Mouse (Mus musculus) left cerebral cortex, postnatal 4 days (tissue): Measurements from ENCODE around the gene Amt. TPM values are rescaled to one million over a fixed set of nuclear protein-coding genes. Genes with fewer than 3 reads are reported as not detected.

Source experiments
- DNase-seq: peaks from one replicate; pipeline ENCODE4 v3.0.0-alpha.2; 2022
- intact Hi-C: fragments of 180-260 bp; cut with DNase I; formaldehyde crosslinking; loops from one replicate; pipeline ENCODE4 v1.15.1; 2025
- total RNA-seq, 2 experiments: library from RNA; stranded (reverse); gene quantifications; 2 replicates each; pipeline ENCODE4 v1.2.3; 2021

Gene Amt
- total RNA-seq, 2 experiments from 2014 or later = 25.0 to 26.7 TPM

DNA sequence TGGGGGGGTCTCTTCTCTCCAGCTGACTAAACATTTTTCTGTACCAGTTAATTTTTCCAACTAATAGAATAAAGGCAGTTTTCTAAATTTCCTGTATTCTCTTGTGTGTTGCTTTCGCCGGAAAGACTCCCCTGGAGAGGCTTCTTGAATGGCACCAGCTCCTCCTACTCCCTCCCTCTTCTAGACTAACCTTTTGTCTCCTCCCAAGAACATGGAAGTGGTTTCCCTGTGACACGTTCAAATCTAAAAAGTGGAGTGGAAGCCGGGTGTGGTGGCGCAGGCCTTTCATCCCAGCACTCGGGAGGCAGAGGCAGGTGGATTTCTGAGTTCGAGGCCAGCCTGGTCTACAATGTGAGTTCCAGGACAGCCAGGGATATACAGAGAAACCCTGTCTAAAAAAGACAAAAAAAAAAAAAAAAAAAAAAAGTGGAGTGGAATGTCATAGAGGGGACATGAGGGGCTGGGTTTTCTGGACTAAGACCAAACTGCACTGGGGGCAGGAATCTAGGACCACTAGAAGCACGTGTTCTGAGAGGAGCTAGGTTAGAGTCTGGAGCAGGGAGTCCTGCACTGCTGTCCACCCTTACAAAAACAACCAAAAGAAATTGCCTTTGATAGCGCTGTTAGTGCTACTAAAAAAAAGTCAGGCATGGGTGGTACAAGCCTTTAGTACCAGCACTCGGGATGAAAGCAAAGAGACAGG is 41.3 kb downstream of the Amt start:
- no peak for DNase-seq
- intact Hi-C loops = no loop called here

GRCm38 (mm10) chr9:108338551-108338885 is 41.9 kb downstream of the Amt start:
- intact Hi-C loops = no loop called here
- DNase-seq = no peak

- intact Hi-C loops = no loop called here
Observed at GRCm38 (mm10) chr9:108338886-108339781, 42.5 kb downstream of the Amt start, which contains the start of gene Gpx1. TSS of gene Gpx1 (plus strand) at chr9:108338903.

DNA sequence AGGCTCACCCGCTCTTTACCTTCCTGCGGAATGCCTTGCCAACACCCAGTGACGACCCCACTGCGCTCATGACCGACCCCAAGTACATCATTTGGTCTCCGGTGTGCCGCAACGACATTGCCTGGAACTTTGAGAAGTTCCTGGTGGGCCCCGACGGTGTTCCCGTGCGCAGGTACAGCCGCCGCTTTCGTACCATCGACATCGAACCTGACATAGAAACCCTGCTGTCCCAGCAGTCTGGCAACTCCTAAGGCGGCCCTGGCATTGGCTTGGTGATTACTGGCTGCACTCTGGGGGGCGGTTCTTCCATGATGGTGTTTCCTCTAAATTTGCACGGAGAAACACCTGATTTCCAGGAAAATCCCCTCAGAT is 43.2 kb downstream of the Amt start:
- intact Hi-C loops = no loop called here
- peak; percentile 12 for DNase-seq

More at GRCm38 (mm10) chr9:108338886-108339781, 42.5 kb downstream of the Amt start, which contains the start of gene Gpx1:
- peak; percentile 93 for DNase-seq

GRCm38 (mm10) chr9:108340258-108341138 is 43.8 kb downstream of the Amt start:
- intact Hi-C loops = no loop called here
- DNase-seq = no peak

GRCm38 (mm10) chr9:108341139-108341475 is 44.5 kb downstream of the Amt start:
- intact Hi-C loops = no loop called here
- no peak for DNase-seq

GRCm38 (mm10) chr9:108341801-108342200 is 45.1 kb downstream of the Amt start:
- intact Hi-C loops = no loop called here
- DNase-seq = no peak

- intact Hi-C loops = no loop called here
- DNase-seq = no peak
Observed at GRCm38 (mm10) chr9:108342301-108342831, 45.7 kb downstream of the Amt start.

DNA sequence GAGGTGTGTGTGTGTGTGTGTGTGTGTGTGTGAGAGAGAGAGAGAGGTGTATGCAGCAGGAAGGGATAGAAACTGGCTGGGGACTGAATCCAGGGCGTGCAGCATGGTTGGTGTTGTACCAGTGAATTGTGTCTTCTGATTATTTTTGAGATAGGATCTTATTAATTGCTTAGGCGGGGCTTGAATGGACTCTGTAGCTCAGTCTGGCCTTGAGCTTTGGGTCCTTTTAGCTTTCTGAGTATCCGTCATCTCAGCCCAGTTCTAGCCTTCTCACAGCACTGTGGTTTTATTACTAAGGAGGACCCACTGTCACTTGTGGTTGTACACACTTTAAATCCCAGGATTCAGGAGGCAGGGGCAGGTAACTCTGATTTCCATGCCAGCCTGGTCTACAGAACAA is 46.7 kb downstream of the Amt start:
- intact Hi-C loops = no loop called here

DNA sequence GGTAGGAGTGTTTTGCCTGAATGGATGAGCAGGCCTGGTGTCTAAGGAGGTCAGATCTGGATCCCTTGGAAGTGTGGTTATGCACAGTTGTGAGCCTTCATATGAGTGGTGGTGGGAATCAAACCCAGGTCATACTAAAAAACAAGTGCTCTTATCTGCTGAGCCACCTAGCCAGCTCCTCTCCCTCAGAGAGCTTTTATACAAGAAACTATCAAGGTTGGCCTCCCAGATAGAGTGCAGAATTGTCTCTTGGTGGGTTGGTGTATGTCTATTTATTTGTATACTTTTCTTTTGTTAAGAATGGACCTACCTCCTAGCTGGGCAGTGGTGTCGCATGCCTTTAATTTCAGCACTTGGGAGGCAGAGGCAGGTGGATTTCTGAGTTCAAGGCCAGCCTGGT is 47.2 kb downstream of the Amt start:
- no peak for DNase-seq
- intact Hi-C loops = no loop called here

More for the DNA sequence above, 46.7 kb downstream of the Amt start:
- no peak for DNase-seq

DNA sequence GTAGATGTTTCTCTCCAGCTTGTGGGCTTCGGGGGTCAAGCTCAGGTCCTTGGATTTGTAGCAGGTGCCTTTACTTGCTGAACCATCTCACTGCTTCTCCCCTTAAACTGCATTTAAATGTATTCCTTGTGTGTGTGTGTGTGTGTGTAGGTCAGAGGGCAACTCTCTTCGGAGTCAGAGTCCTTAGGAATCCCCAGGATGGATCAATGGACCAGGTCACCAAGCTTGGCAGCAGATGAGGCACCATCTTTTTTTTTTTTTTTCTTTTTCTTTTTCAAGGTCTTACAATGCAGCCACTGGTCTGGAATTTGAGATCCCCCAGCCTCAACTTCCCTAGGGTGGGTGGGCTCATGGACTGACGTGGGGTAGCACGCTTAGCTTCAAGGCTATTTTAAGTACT is 47.8 kb downstream of the Amt start:
- intact Hi-C loops = no loop called here
- DNase-seq = no peak

DNA sequence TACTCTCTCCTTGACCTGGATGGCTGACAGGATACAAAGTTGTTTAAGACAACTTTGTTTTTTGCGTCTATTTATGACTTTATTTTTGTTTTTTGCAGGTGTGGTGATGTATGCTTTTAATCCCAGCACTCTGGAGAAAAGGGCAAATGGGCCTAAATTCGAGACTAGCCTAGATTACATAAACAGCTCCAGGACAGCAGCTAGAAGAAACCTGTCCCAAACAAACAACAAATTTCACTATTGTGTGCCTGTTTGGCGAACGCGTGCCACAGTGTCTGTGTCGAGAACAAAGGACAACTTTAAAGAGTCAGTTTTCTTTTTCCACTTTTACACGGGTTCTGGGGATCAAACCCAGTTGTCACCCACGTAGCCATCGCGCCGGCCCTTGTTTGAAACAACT is 50.4 kb downstream of the Amt start:
- no peak for DNase-seq
- intact Hi-C loops = no loop called here

GRCm38 (mm10) chr9:108347540-108348289 is 51.1 kb downstream of the Amt start, which contains the start of gene Usp4:
TSS of gene Usp4 (plus strand) at chr9:108347853.
- DNase-seq = peak; percentile 93
- intact Hi-C loops = no loop called here

GRCm38 (mm10) chr9:108348290-108348680 is 51.6 kb downstream of the Amt start:
- no peak for DNase-seq
- intact Hi-C loops = no loop called here

DNA sequence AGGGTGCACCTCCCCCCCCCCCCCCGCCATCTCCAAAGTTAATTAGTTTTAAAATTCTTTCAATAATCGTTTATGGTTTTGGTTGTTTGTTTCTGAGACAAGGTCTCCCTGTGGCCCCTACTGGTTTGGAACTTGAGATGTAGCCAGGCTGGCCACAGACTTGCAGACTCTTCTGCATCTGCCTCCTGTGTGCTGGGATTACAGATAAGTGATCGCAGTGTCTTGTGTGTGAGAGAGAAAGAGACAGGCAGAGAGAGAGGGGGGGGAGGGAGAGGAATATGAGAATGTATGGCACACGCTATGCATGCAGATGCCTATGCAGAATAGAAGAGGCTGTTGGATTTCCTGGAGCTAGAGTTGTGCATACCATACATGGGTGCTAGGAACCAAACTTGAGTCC is 53.1 kb downstream of the Amt start:
- intact Hi-C loops = no loop called here
- no peak for DNase-seq

Other genes with a start within 250 kb of the Amt start
- 10 to 100 TPM; 15.2 to 15.5 TPM for gene Gmppb, start 247.6 kb upstream of the Amt start, total RNA-seq
- 1 to 10 TPM; 1.6 to 2.8 TPM for gene Amigo3, start 243.7 kb upstream of the Amt start, total RNA-seq
- not detected for gene Mst1, start 216.4 kb upstream of the Amt start, total RNA-seq
- 10 to 100 TPM; 92.5 to 93.8 TPM for gene Rnf123, start 213.5 kb upstream of the Amt start, total RNA-seq
- 10 to 100 TPM; 46.1 to 50.1 TPM for gene Apeh, start 202.2 kb upstream of the Amt start, total RNA-seq
- 10 to 100 TPM; 70.4 to 74.5 TPM for gene Bsn, start 106.5 kb upstream of the Amt start, total RNA-seq
- gene Dag1, start 32.9 kb upstream of the Amt start, total RNA-seq = 100 to 1,000 TPM; 121 to 127 TPM
- 100 to 1,000 TPM; 101 to 118 TPM for gene Nicn1, start 6.4 kb upstream of the Amt start, total RNA-seq
- 100 to 1,000 TPM; 191 to 205 TPM for gene Rhoa, start 9.3 kb downstream of the Amt start, total RNA-seq
- 10 to 100 TPM; 30.0 to 35.6 TPM for gene Tcta, start 9.3 kb downstream of the Amt start, total RNA-seq
- 100 to 1,000 TPM; 113 to 116 TPM for gene Gpx1, start 42.0 kb downstream of the Amt start, total RNA-seq
- gene Usp4, start 51.0 kb downstream of the Amt start, total RNA-seq = 100 to 1,000 TPM; 142 to 150 TPM
- 1 to 10 TPM; 3.6 to 4.9 TPM for gene 1700102P08Rik, start 96.0 kb downstream of the Amt start, total RNA-seq
- gene Ccdc36, start 131.6 kb downstream of the Amt start, total RNA-seq = under 1 TPM in 1 of 2 experiments, not detected in 1; 0.42 TPM
- not detected for gene BC048562, start 139.6 kb downstream of the Amt start, total RNA-seq
- gene Ccdc71, start 163.7 kb downstream of the Amt start, total RNA-seq = 10 to 100 TPM; 44.3 to 45.7 TPM
- 10 to 100 TPM; 32.7 to 37.9 TPM for gene Klhdc8b, start 164.7 kb downstream of the Amt start, total RNA-seq
- gene Lamb2, start 182.9 kb downstream of the Amt start, total RNA-seq = 10 to 100 TPM; 29.2 to 29.9 TPM
- gene Usp19, start 193.7 kb downstream of the Amt start, total RNA-seq = 100 to 1,000 TPM; 111 to 124 TPM
- 100 to 1,000 TPM in 1 of 2 experiments, 10 to 100 TPM in 1; 98.2 to 112 TPM for gene Qars, start 210.9 kb downstream of the Amt start, total RNA-seq
- gene Qrich1, start 220.0 kb downstream of the Amt start, total RNA-seq = 100 to 1,000 TPM; 145 to 149 TPM